Mouse (Mus musculus): ENCODE data around the gene Ptdss2. TPM values are rescaled to one million over a fixed set of nuclear protein-coding genes. Genes with fewer than 3 reads are reported as not detected.

Gene Ptdss2
- total RNA-seq, 4 experiments from 2014 or later, result 39.5 to 57.5 (median 54.0) TPM

Other genes starting within 250 kb of the Ptdss2 start
- gene Psmd13, start 240.4 kb upstream of the Ptdss2 start, total RNA-seq (2022), result 100 to 1,000 TPM; 105 to 120 (median 119) TPM
- gene Sirt3, start 240.1 kb upstream of the Ptdss2 start, total RNA-seq (2022), result 10 to 100 TPM; 65.3 to 73.7 (median 70.3) TPM
- gene Cox8b, start 221.9 kb upstream of the Ptdss2 start, total RNA-seq (2022), result 1 to 10 TPM in 3 of 4 experiments, not detected in 1; 1.8 to 2.3 (median 1.9) TPM
- gene Nlrp6, start 201.5 kb upstream of the Ptdss2 start, total RNA-seq (2022), result under 1 TPM; 0.49 to 0.64 (median 0.59) TPM
- 1 to 10 TPM; 3.6 to 6.3 (median 4.9) TPM for gene Pgghg, start 181.0 kb upstream of the Ptdss2 start, total RNA-seq (2022)
- not detected for gene Ifitm5, start 172.1 kb upstream of the Ptdss2 start, total RNA-seq (2022)
- gene Gm45717, start 166.4 kb upstream of the Ptdss2 start, total RNA-seq (2022), result not detected
- 10 to 100 TPM; 13.8 to 19.4 (median 17.2) TPM for gene Ifitm2, start 166.4 kb upstream of the Ptdss2 start, total RNA-seq (2022)
- 1 to 10 TPM; 2.5 to 5.1 (median 2.7) TPM for gene Ifitm1, start 155.2 kb upstream of the Ptdss2 start, total RNA-seq (2022)
- gene Ifitm3, start 111.6 kb upstream of the Ptdss2 start, total RNA-seq (2022), result 10 to 100 TPM in 3 of 4 experiments, 1 to 10 TPM in 1; 9.0 to 40.6 (median 20.8) TPM
- gene Ifitm6, start 104.5 kb upstream of the Ptdss2 start, total RNA-seq (2022), result 1 to 10 TPM in 1 of 4 experiments, not detected in 3; 1.1 TPM
- gene Gm17387, start 93.3 kb upstream of the Ptdss2 start, total RNA-seq (2022), result not detected
- gene B4galnt4, start 61.3 kb upstream of the Ptdss2 start, total RNA-seq (2022), result 10 to 100 TPM; 72.5 to 87.3 (median 78.8) TPM
- not detected for gene Pkp3, start 44.2 kb upstream of the Ptdss2 start, total RNA-seq (2022)
- gene Sigirr, start 21.8 kb upstream of the Ptdss2 start, total RNA-seq (2022), result 1 to 10 TPM; 2.6 to 3.1 (median 2.9) TPM
- not detected for gene Ano9, start 4.6 kb upstream of the Ptdss2 start, total RNA-seq (2022)
- gene Rnh1, start 50.5 kb downstream of the Ptdss2 start, total RNA-seq (2022), result 10 to 100 TPM; 37.5 to 49.4 (median 42.2) TPM
- 100 to 1,000 TPM; 181 to 211 (median 191) TPM for gene Hras, start 71.6 kb downstream of the Ptdss2 start, total RNA-seq (2022)
- 1 to 10 TPM; 3.6 to 5.6 (median 5.1) TPM for gene Lrrc56, start 71.8 kb downstream of the Ptdss2 start, total RNA-seq (2022)
- gene Lmntd2, start 91.7 kb downstream of the Ptdss2 start, total RNA-seq (2022), result not detected
- 1 to 10 TPM in 2 of 4 experiments, under 1 TPM in 2; 0.71 to 2.0 (median 1.00) TPM for gene Rassf7, start 93.5 kb downstream of the Ptdss2 start, total RNA-seq (2022)
- 10 to 100 TPM; 68.4 to 95.2 (median 79.3) TPM for gene Phrf1, start 106.4 kb downstream of the Ptdss2 start, total RNA-seq (2022)
- 1 to 10 TPM in 2 of 4 experiments, under 1 TPM in 2; 0.85 to 3.8 (median 2.0) TPM for gene Irf7, start 144.1 kb downstream of the Ptdss2 start, total RNA-seq (2022)
- not detected for gene Cdhr5, start 154.4 kb downstream of the Ptdss2 start, total RNA-seq (2022)
- not detected for gene Sct, start 156.8 kb downstream of the Ptdss2 start, total RNA-seq (2022)
- under 1 TPM in 1 of 4 experiments, not detected in 3; 0.27 TPM for gene Drd4, start 169.6 kb downstream of the Ptdss2 start, total RNA-seq (2022)
- 10 to 100 TPM; 67.9 to 84.7 (median 78.5) TPM for gene Deaf1, start 205.3 kb downstream of the Ptdss2 start, total RNA-seq (2022)
- 10 to 100 TPM; 32.4 to 36.5 (median 34.7) TPM for gene Tmem80, start 205.4 kb downstream of the Ptdss2 start, total RNA-seq (2022)
- gene Eps8l2, start 216.5 kb downstream of the Ptdss2 start, total RNA-seq (2022), result 1 to 10 TPM; 3.6 to 7.2 (median 6.4) TPM

Data from layer of hippocampus, adult 8-10 months (tissue).